Mouse (Mus musculus) neural tube, embryonic 10.5 days (tissue): ENCODE measurements around the gene Gm3646.
A peak's percentile ranks its signal among the peaks of the same experiment; 100 is the strongest.

ENCODE experiments used
- DNase-seq: peaks from one replicate; pipeline ENCODE4 v3.0.0-alpha.2; 2017; ENCODE audit warnings: low spot score; ENCODE audit errors: extremely low spot score

Gm3646 gene

GRCm38 (mm10) chr1:39805243-39805979 lies at the start of gene Gm3646:
Gene Gm3646, minus strand, starts transcription at chr1:39805332.
- no peak for DNase-seq

- DNase-seq: no peak
Observed at GRCm38 (mm10) chr1:39847066-39847465, 41.9 kb upstream of the Gm3646 start.

GRCm38 (mm10) chr1:39846031-39846550 lies 41.0 kb upstream of the Gm3646 start:
- DNase-seq: no peak

- DNase-seq: no peak
Observed at GRCm38 (mm10) chr1:39843328-39843727, 38.2 kb upstream of the Gm3646 start.

GRCm38 (mm10) chr1:39842218-39843007 lies 37.3 kb upstream of the Gm3646 start:
- DNase-seq: no peak

- no peak for DNase-seq
Observed at GRCm38 (mm10) chr1:39840856-39841255, 35.7 kb upstream of the Gm3646 start.

- no peak for DNase-seq
Observed at GRCm38 (mm10) chr1:39839838-39840237, 34.7 kb upstream of the Gm3646 start.

GRCm38 (mm10) chr1:39839217-39839616 lies 34.1 kb upstream of the Gm3646 start:
- DNase-seq: peak; percentile 19

- no peak for DNase-seq
Observed at GRCm38 (mm10) chr1:39838487-39839169, 33.5 kb upstream of the Gm3646 start.

GRCm38 (mm10) chr1:39831594-39832039 lies 26.5 kb upstream of the Gm3646 start:
- no peak for DNase-seq

- DNase-seq: no peak
Observed at GRCm38 (mm10) chr1:39830786-39831593, 25.9 kb upstream of the Gm3646 start.

- no peak for DNase-seq
Observed at GRCm38 (mm10) chr1:39824902-39825301, 19.8 kb upstream of the Gm3646 start.

GRCm38 (mm10) chr1:39824240-39824639 lies 19.1 kb upstream of the Gm3646 start:
- no peak for DNase-seq

GRCm38 (mm10) chr1:39819596-39819995 lies 14.5 kb upstream of the Gm3646 start:
- DNase-seq: no peak

- no peak for DNase-seq
Observed at GRCm38 (mm10) chr1:39815766-39816165, 10.6 kb upstream of the Gm3646 start.

GRCm38 (mm10) chr1:39813067-39813466 lies 7.9 kb upstream of the Gm3646 start:
- DNase-seq: no peak

GRCm38 (mm10) chr1:39804789-39805188 lies 343 bp downstream of the Gm3646 start:
- no peak for DNase-seq

- no peak for DNase-seq
Observed at GRCm38 (mm10) chr1:39802946-39803345, 2.2 kb downstream of the Gm3646 start.

- no peak for DNase-seq
Observed at GRCm38 (mm10) chr1:39797496-39797895, 7.6 kb downstream of the Gm3646 start.

- no peak for DNase-seq
Observed at GRCm38 (mm10) chr1:39796765-39797164, 8.4 kb downstream of the Gm3646 start.

GRCm38 (mm10) chr1:39784632-39785031 lies 20.5 kb downstream of the Gm3646 start:
- DNase-seq: no peak
